Mouse (Mus musculus) kidney, embryonic 16.5 days (tissue): ENCODE data around the gene Unc93a2. TPM values are rescaled to one million over a fixed set of nuclear protein-coding genes. Genes with fewer than 3 reads are reported as not detected.
"Not testable (repeated sequence)": the region's sequence is repeated elsewhere in the genome, so short reads cannot be mapped to it uniquely, and the experiment has no call there.

ENCODE experiments used
- ATAC-seq: fragments of 200-750 bp; cut with Nextera tagmentation; 2 replicates; pipeline ENCODE4 v1.8.0; 2017; ENCODE audit warnings: moderate TSS enrichment; ENCODE audit not compliant: low FRiP score, low TSS enrichment
- H3K27ac ChIP-seq: fragments of 300-500 bp; sonication (generic); 2 replicates; pipeline ENCODE4 v1.5.1; 2014; ENCODE audit warnings: low read length
- H3K27me3 ChIP-seq: fragments of 300-500 bp; sonication (generic); 2 replicates; pipeline ENCODE4 v1.6.1; 2014; ENCODE audit warnings: low read length, control low read depth, mixed read lengths; ENCODE audit not compliant: insufficient read depth
- H3K36me3 ChIP-seq: fragments of 300-500 bp; sonication (generic); 2 replicates; pipeline ENCODE4 v1.6.1; 2014; ENCODE audit warnings: low read length, control low read depth, mixed read lengths; ENCODE audit not compliant: insufficient read depth
- H3K4me1 ChIP-seq: fragments of 300-500 bp; sonication (generic); 2 replicates; pipeline ENCODE4 v1.6.1; 2014; ENCODE audit warnings: low read length, control low read depth, mixed read lengths; ENCODE audit not compliant: insufficient read depth
- H3K4me2 ChIP-seq: fragments of 300-500 bp; sonication (generic); replicated peaks from 2 replicates; pipeline ENCODE4 v1.6.1; 2014; ENCODE audit warnings: low read depth, low read length
- H3K4me3 ChIP-seq: fragments of 300-500 bp; sonication (generic); 2 replicates; pipeline ENCODE4 v1.5.1; 2014; ENCODE audit warnings: mild to moderate bottlenecking, low read length
- H3K9ac ChIP-seq: fragments of 300-500 bp; sonication (generic); replicated peaks from 2 replicates; pipeline ENCODE4 v1.6.1; 2014; ENCODE audit warnings: low read length
- H3K9me3 ChIP-seq: fragments of 300-500 bp; sonication (generic); 2 replicates; pipeline ENCODE4 v1.6.1; 2016; ENCODE audit warnings: low read length, control low read depth
- WGBS: fragments of 180-500 bp; shearing (Covaris S2); extraction: QIAGEN DNeasy Blood & Tissue Kit; methylation state at CpG from one replicate; pipeline ENCODE4 v1.1.7; 2014; 5-methylcytosine and 5-hydroxymethylcytosine counted together
- polyA plus RNA-seq: library from polyadenylated mRNA; unstranded; fragments of >200 nt; fragmentation: Nextera tagmentation; extraction: Ambion mirVana; gene quantifications from 2 replicates; pipeline ENCODE4 v1.2.1, GENCODE M21; 2015

Unc93a2 gene
- polyA plus RNA-seq, 1 experiment from 2014 or later: not detected

- not testable (repeated sequence) for H3K27me3 ChIP-seq, H3K27ac ChIP-seq, ATAC-seq, H3K4me1 ChIP-seq, H3K36me3 ChIP-seq, H3K4me2 ChIP-seq, H3K9ac ChIP-seq, H3K9me3 ChIP-seq, H3K4me3 ChIP-seq
- no CpG with 5 or more reads among the region's 2 CpGs for WGBS
Measured at GRCm38 (mm10) chr17:7396288-7396687, 11.0 kb upstream of the Unc93a2 start.

DNA sequence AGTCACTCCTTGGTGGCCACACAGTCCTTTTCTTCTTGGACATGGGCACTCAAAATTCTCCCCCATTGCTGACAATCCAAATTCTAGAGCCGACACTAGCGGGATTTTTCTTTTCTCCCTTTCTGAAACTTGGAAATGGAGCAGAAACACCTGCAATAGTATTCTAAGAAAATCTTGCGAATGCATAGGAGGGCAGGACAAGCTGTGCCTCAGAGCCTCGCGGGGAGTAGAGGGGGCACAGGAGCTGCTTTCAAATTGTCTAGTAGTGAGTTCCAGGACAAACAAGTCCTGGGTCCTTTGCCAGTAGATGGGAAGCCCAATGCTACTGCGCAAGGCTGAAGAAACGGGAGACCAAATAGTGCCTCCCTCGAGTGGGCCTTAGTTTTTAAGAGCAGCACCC, 10.4 kb upstream of the Unc93a2 start:
- H3K27ac ChIP-seq, H3K27me3 ChIP-seq, H3K4me3 ChIP-seq, H3K4me2 ChIP-seq, H3K9me3 ChIP-seq, H3K9ac ChIP-seq, H3K4me1 ChIP-seq, ATAC-seq, H3K36me3 ChIP-seq: not testable (repeated sequence)
- 95% methylated on average over 6 of the region's 8 CpGs for WGBS

- H3K36me3 ChIP-seq, H3K4me3 ChIP-seq, ATAC-seq, H3K27ac ChIP-seq, H3K4me1 ChIP-seq, H3K27me3 ChIP-seq, H3K9ac ChIP-seq, H3K9me3 ChIP-seq, H3K4me2 ChIP-seq: not testable (repeated sequence)
- WGBS: 88% methylated on average over 7 of the region's 7 CpGs
Measured at GRCm38 (mm10) chr17:7395116-7395515, 9.9 kb upstream of the Unc93a2 start.

- H3K36me3 ChIP-seq: not testable (repeated sequence)
- WGBS: 74% methylated on average over 7 of the region's 7 CpGs
Measured at GRCm38 (mm10) chr17:7389898-7390297, 4.6 kb upstream of the Unc93a2 start.

DNA sequence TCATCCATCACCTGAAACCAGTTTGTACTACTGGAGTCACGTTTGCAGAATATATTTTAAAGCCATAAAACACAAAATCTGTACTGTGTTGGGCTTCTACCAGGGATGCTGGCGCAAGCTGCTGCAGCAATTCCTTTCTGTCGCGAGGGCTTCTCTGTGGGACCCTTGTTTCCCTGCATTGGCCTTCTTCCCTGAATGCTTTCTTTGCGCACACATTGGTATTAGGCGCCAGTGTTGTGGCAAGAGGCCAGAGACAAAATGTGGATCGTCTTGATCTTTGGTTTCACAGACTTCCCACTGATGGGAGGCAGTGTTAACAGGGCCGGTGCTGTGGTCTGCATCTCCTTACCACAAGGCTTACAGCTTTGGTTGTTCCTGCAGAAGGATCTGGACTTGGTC, 3.7 kb upstream of the Unc93a2 start:
- not testable (repeated sequence) for H3K4me2 ChIP-seq, H3K27me3 ChIP-seq, H3K9ac ChIP-seq, H3K36me3 ChIP-seq, H3K4me1 ChIP-seq, H3K27ac ChIP-seq, H3K9me3 ChIP-seq, H3K4me3 ChIP-seq, ATAC-seq
- 82% methylated on average over 6 of the region's 8 CpGs for WGBS

More at GRCm38 (mm10) chr17:7389898-7390297, 4.6 kb upstream of the Unc93a2 start:
- H3K4me1 ChIP-seq, ATAC-seq, H3K27ac ChIP-seq, H3K9ac ChIP-seq, H3K4me2 ChIP-seq, H3K9me3 ChIP-seq, H3K27me3 ChIP-seq, H3K4me3 ChIP-seq: not testable (repeated sequence)

DNA sequence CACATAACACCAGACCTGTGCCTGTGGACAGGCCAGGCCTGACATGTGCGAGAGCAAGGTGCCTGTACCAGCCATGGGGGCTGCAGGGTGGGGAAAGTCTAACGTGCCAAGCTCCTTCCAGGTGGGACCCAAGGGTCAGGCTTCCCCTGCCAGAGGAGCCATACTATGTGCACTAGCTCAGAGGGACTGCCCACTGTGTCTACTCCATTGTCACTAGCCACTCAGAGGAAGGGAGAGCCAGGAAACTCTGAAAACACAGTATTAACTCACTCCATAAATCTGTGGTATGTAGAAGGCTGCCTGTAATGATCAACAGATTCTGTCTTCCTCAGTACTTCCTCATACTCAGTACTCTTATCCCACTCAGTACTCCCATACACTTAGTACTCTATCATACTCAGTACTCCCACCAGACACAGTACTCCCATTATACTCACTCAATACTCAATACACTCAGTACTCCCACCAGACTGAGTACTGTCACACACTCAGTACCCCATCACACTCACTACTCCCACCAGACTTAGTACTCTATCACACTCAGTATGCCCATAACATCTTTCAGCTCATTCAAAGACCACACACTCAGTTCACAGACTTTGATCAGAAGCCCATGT, 3.2 kb upstream of the Unc93a2 start:
- H3K4me3 ChIP-seq, H3K36me3 ChIP-seq, H3K9ac ChIP-seq, ATAC-seq, H3K9me3 ChIP-seq, H3K4me1 ChIP-seq, H3K27me3 ChIP-seq, H3K4me2 ChIP-seq, H3K27ac ChIP-seq: not testable (repeated sequence)
- WGBS: no CpG with 5 or more reads among the region's 2 CpGs

GRCm38 (mm10) chr17:7386016-7386415, 752 bp upstream of the Unc93a2 start:
- WGBS: 69% methylated on average over 8 of the region's 8 CpGs
- not testable (repeated sequence) for H3K4me3 ChIP-seq, H3K9ac ChIP-seq, H3K27me3 ChIP-seq, H3K4me1 ChIP-seq, H3K4me2 ChIP-seq, H3K36me3 ChIP-seq, ATAC-seq, H3K27ac ChIP-seq, H3K9me3 ChIP-seq

GRCm38 (mm10) chr17:7383167-7384143, 1.8 kb downstream of the Unc93a2 start:
- 65% methylated on average over 11 of the region's 13 CpGs for WGBS
- H3K4me2 ChIP-seq, ATAC-seq: not testable (repeated sequence)

GRCm38 (mm10) chr17:7382711-7383110, 2.6 kb downstream of the Unc93a2 start:
- not testable (repeated sequence) for H3K4me1 ChIP-seq, H3K36me3 ChIP-seq, H3K9me3 ChIP-seq, H3K4me3 ChIP-seq, H3K4me2 ChIP-seq, H3K27me3 ChIP-seq, H3K27ac ChIP-seq, H3K9ac ChIP-seq
- WGBS: 59% methylated on average over 1 of the region's 3 CpGs
- peak; percentile 32; the same call in 1 of the 2 replicates for ATAC-seq

More at GRCm38 (mm10) chr17:7383167-7384143, 1.8 kb downstream of the Unc93a2 start:
- H3K4me1 ChIP-seq, H3K36me3 ChIP-seq, H3K4me3 ChIP-seq, H3K27ac ChIP-seq, H3K27me3 ChIP-seq, H3K9me3 ChIP-seq, H3K9ac ChIP-seq: not testable (repeated sequence)

DNA sequence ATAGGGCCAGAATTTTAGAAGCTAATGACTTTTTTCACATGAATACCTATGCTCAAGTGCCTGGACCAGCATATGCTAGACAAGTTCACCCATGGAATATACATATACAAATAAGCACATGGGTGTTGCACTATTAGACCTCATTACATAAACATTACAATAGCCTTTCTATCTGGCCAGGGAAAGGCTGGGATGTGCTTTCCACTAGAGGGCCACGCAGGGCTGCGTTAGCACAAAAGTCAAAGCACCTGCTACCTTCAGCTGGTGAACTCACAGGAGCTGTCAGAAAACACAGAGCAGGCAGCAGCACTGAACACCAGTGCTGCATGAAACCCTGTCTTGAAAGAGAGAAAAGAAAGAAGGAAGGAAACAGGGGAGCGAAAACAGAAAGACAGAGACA, 7.4 kb downstream of the Unc93a2 start:
- not testable (repeated sequence) for H3K4me2 ChIP-seq, ATAC-seq, H3K36me3 ChIP-seq, H3K27ac ChIP-seq, H3K9ac ChIP-seq, H3K27me3 ChIP-seq, H3K4me3 ChIP-seq, H3K4me1 ChIP-seq, H3K9me3 ChIP-seq
- 17% methylated on average over 2 of the region's 3 CpGs for WGBS
